Mouse (Mus musculus) lung, embryonic 14.5 days (tissue): Measurements from ENCODE around the gene Stat6. TPM values are rescaled to one million over a fixed set of nuclear protein-coding genes. Genes with fewer than 3 reads are reported as not detected.
A peak's percentile ranks its signal among the peaks of the same experiment; 100 is the strongest.

ENCODE experiments used
- ATAC-seq: fragments of 200-750 bp; cut with Nextera tagmentation; 2 replicates; pipeline ENCODE4 v1.8.0; 2017; ENCODE audit warnings: mild to moderate bottlenecking, moderate TSS enrichment, moderate library complexity; ENCODE audit not compliant: insufficient read depth
- DNase-seq: peaks from one replicate; pipeline ENCODE4 v3.0.0-alpha.2; 2015
- H3K27ac ChIP-seq: fragments of 300-500 bp; sonication (generic); 2 replicates; pipeline ENCODE4 v1.5.1; 2014; ENCODE audit warnings: low read depth, mild to moderate bottlenecking, moderate library complexity
- H3K27me3 ChIP-seq: fragments of 300-500 bp; sonication (generic); 2 replicates; pipeline ENCODE4 v1.6.1; 2014; ENCODE audit warnings: low read length, control low read depth; ENCODE audit not compliant: insufficient read depth
- H3K36me3 ChIP-seq: fragments of 300-500 bp; sonication (generic); 2 replicates; pipeline ENCODE4 v1.6.1; 2014; ENCODE audit warnings: control low read depth; ENCODE audit not compliant: insufficient read depth
- H3K4me1 ChIP-seq: fragments of 300-500 bp; sonication (generic); 2 replicates; pipeline ENCODE4 v1.6.1; 2014; ENCODE audit warnings: antibody characterized with exemption, control low read depth; ENCODE audit not compliant: insufficient read depth
- H3K4me2 ChIP-seq: fragments of 300-500 bp; sonication (generic); 2 replicates; pipeline ENCODE4 v1.6.1; 2014; ENCODE audit warnings: mild to moderate bottlenecking
- H3K4me3 ChIP-seq: fragments of 300-500 bp; sonication (generic); 2 replicates; pipeline ENCODE4 v1.5.1; 2014; ENCODE audit warnings: low read depth, low read length
- H3K9ac ChIP-seq: fragments of 300-500 bp; sonication (generic); 2 replicates; pipeline ENCODE4 v1.6.1; 2014
- H3K9me3 ChIP-seq: fragments of 300-500 bp; sonication (generic); 2 replicates; pipeline ENCODE4 v1.6.1; 2016; ENCODE audit warnings: low read depth, low read length, control low read depth
- CTCF ChIP-seq: IDR thresholded peaks from 2 replicates; pipeline ENCODE4 v1.5.1; 2016; ENCODE audit warnings: antibody characterized with exemption, low read depth
- WGBS: fragments of 180-500 bp; shearing (Covaris S2); extraction: QIAGEN DNeasy Blood & Tissue Kit; methylation state at CpG from one replicate; pipeline ENCODE4 v1.1.7; 2014; 5-methylcytosine and 5-hydroxymethylcytosine counted together
- polyA plus RNA-seq: library from polyadenylated mRNA; unstranded; fragments of >200 nt; fragmentation: Nextera tagmentation; extraction: Ambion mirVana; gene quantifications from 2 replicates; pipeline ENCODE4 v1.2.1, GENCODE M21; 2014

Gene Stat6
- polyA plus RNA-seq, 1 experiment from 2014 or later = 28.1 TPM

- no peak overlapping the region for H3K9ac ChIP-seq
- TF ChIP-seq CTCF = no peak
These were observed 26.5 kb upstream of the Stat6 start for GRCm38 (mm10) chr10:127616261-127616679.

GRCm38 (mm10) chr10:127617294-127617693 lies 25.5 kb upstream of the Stat6 start:
- Histone ChIP-seq H3K9me3 (no peaks in the 10 kb centered on the region), H3K4me3 (no peak overlapping the region), H3K27ac (peak overlapping the region; percentile 3; the same call in 1 of the 2 replicates), H3K9ac (no peak overlapping the region), H3K36me3 (peaks cover 14% of the 10 kb centered on the region; the same call in 1 of the 2 replicates), H3K4me1 (peaks cover 46% of the 10 kb centered on the region), H3K4me2 (peak overlapping the region; percentile 96), H3K27me3 (no peaks in the 10 kb centered on the region)
- 30% methylated on average over 4 of the region's 4 CpGs for WGBS
- DNase-seq (no peak), ATAC-seq (no peak)
- no peak for TF ChIP-seq CTCF

More at GRCm38 (mm10) chr10:127616261-127616679, 26.5 kb upstream of the Stat6 start:
- H3K4me1 ChIP-seq = peaks cover 46% of the 10 kb centered on the region
- no peak overlapping the region for H3K4me3 ChIP-seq
- ATAC-seq = no peak
- no peaks in the 10 kb centered on the region for H3K27me3 ChIP-seq
- no peaks in the 10 kb centered on the region for H3K9me3 ChIP-seq
- H3K4me2 ChIP-seq = 0 out of 2 replicates have a peak overlapping the region, but pooled peaks have one; percentile 26
- H3K36me3 ChIP-seq = peaks cover 24% of the 10 kb centered on the region
- peak; percentile 31 for DNase-seq
- H3K27ac ChIP-seq = peak overlapping the region; percentile 88
- WGBS = 30% methylated on average over 7 of the region's 7 CpGs

- peak; percentile 79 for DNase-seq
- TF ChIP-seq CTCF = no peak
- 14% methylated on average over 6 of the region's 6 CpGs for WGBS
- peaks cover 5% of the 10 kb centered on the region; the same call in 1 of the 2 replicates for H3K36me3 ChIP-seq
- no peak overlapping the region for H3K9ac ChIP-seq
- no peaks in the 10 kb centered on the region for H3K27me3 ChIP-seq
- H3K27ac ChIP-seq = peak overlapping the region; percentile 97; the same call in 1 of the 2 replicates
- no peaks in the 10 kb centered on the region for H3K9me3 ChIP-seq
- peaks cover 46% of the 10 kb centered on the region for H3K4me1 ChIP-seq
- ATAC-seq = no peak
- H3K4me3 ChIP-seq = peak overlapping the region; percentile 72; the same call in 1 of the 2 replicates
- H3K4me2 ChIP-seq = peak overlapping the region; percentile 96
These were observed 24.6 kb upstream of the Stat6 start for GRCm38 (mm10) chr10:127618173-127618572.

GRCm38 (mm10) chr10:127619119-127619721 lies 23.6 kb upstream of the Stat6 start:
- Histone ChIP-seq H3K27me3 (no peaks in the 10 kb centered on the region), H3K9ac (peak overlapping the region; percentile 74), H3K4me1 (peaks cover 40% of the 10 kb centered on the region), H3K4me3 (peak overlapping the region; percentile 72), H3K9me3 (no peaks in the 10 kb centered on the region), H3K27ac (peak overlapping the region; percentile 97; the same call in 1 of the 2 replicates), H3K4me2 (peak overlapping the region; percentile 96), H3K36me3 (no peaks in the 10 kb centered on the region)
- DNase-seq = peak; percentile 37
- 12% methylated on average over 8 of the region's 8 CpGs for WGBS
- ATAC-seq = no peak
- TF ChIP-seq CTCF = no peak

GRCm38 (mm10) chr10:127619941-127620405 lies 22.8 kb upstream of the Stat6 start:
- Histone ChIP-seq H3K4me3 (peak overlapping the region; percentile 72), H3K36me3 (no peaks in the 10 kb centered on the region), H3K27me3 (no peaks in the 10 kb centered on the region), H3K4me2 (peak overlapping the region; percentile 96), H3K9ac (peak overlapping the region; percentile 74), H3K27ac (peak overlapping the region; percentile 97), H3K4me1 (peaks cover 33% of the 10 kb centered on the region), H3K9me3 (no peaks in the 10 kb centered on the region)
- DNase-seq (peak; percentile 66), ATAC-seq (no peak)
- under 1% methylated on average over 12 of the region's 12 CpGs for WGBS
- TF ChIP-seq CTCF = no peak

- H3K4me3 ChIP-seq = peak within 1 kb of the TSS; percentile 72
- H3K9ac ChIP-seq = peak within 1 kb of the TSS; percentile 74
- no peaks in the 10 kb centered on the region for H3K9me3 ChIP-seq
- H3K27ac ChIP-seq = peak within 1 kb of the TSS; percentile 97
- peak; percentile 64 for DNase-seq
- peak within 1 kb of the TSS; percentile 96 for H3K4me2 ChIP-seq
- peaks cover 26% of the 10 kb centered on the region for H3K4me1 ChIP-seq
- ATAC-seq = peak; percentile 72
- 0 out of 2 replicates have a peak, but pooled peaks have one; percentile 17 for TF ChIP-seq CTCF
- no peaks in the 10 kb centered on the region for H3K36me3 ChIP-seq
- H3K27me3 ChIP-seq = no peaks in the 10 kb centered on the region
- under 1% methylated on average over 26 of the region's 32 CpGs for WGBS
These were observed 22.2 kb upstream of the Stat6 start, which contains the start of gene Lrp1 for GRCm38 (mm10) chr10:127620406-127621190. Gene Lrp1, minus strand, starts transcription at chr10:127621148.
